8 mouse cellular contexts compared by ENCODE assay signal in genomic region chr3:88141787-88142523, GRCm38 (mm10). TPM values are rescaled to one million over a fixed set of nuclear protein-coding genes. Genes with fewer than 3 reads are reported as not detected.
DNase-seq lines count a peak whose midpoint lies in the region; ATAC-seq and TF ChIP-seq lines count a peak whose summit lies in the region.

Gene Mef2d, plus strand, starts transcription at chr3:88142372.

- peak; percentile 54 for TF ChIP-seq CTCF in liver, embryonic 14.5 days (IDR thresholded peaks at IDR 0.05; ENCODE audit: low read depth)
- TF ChIP-seq CTCF in stomach, postnatal 0 days (IDR thresholded peaks at IDR 0.05; ENCODE audit: low read depth), result peak; percentile 65

- peak within 1 kb of the TSS; percentile 93 for H3K27ac ChIP-seq in forebrain, embryonic 10.5 days
- H3K27ac ChIP-seq in heart, embryonic 15.5 days, result peak within 1 kb of the TSS; percentile 100
- H3K27ac ChIP-seq in liver, embryonic 14.5 days, result peak within 1 kb of the TSS; percentile 84
- H3K27ac ChIP-seq in neural tube, embryonic 11.5 days (ENCODE audit: low read depth, low read length), result peak within 1 kb of the TSS; percentile 94
- H3K27ac ChIP-seq in stomach, postnatal 0 days (replicated peaks), result peak within 1 kb of the TSS; percentile 100

- peak; percentile 94 to 95 for DNase-seq in CD8-positive naive resting alpha-beta T cell, adult 2 months (ENCODE audit: low read depth in 2 of 2, low spot score in 2 of 2)
- DNase-seq in c-Kit-positive CD71-negative TER-119-negative erythroid progenitor cells, embryonic 14.5 days (ENCODE audit: low read depth), result peak; percentile 96
- peak; percentile 93 for DNase-seq in forebrain, embryonic 10.5 days (ENCODE audit: extremely low spot score, low spot score)
- DNase-seq in kidney, postnatal 25 days, result peak; percentile 96 to 99
- peak; percentile 88 to 92 (median 91) for DNase-seq in liver, embryonic 14.5 days (ENCODE audit: low read depth in 3 of 3, low spot score in 3 of 3)
- peak; percentile 97 for DNase-seq in neural tube, embryonic 11.5 days (ENCODE audit: low spot score)
- peak; percentile 97 for DNase-seq in stomach, postnatal 0 days (ENCODE audit: low spot score)

- H3K36me3 ChIP-seq in forebrain, embryonic 10.5 days (replicated peaks), result peaks cover 4% of the 10 kb centered on the region; the same call in 1 of the 2 replicates
- H3K36me3 ChIP-seq in heart, embryonic 15.5 days, result no peaks in the 10 kb centered on the region
- H3K36me3 ChIP-seq in liver, embryonic 14.5 days (replicated peaks; ENCODE audit: control insufficient read depth, insufficient read depth, low read depth), result no peaks in the 10 kb centered on the region
- H3K36me3 ChIP-seq in neural tube, embryonic 11.5 days (ENCODE audit: control insufficient read depth, insufficient read depth, low read length), result no peaks in the 10 kb centered on the region
- H3K36me3 ChIP-seq in stomach, postnatal 0 days (ENCODE audit: control insufficient read depth, insufficient read depth, low read length), result no peaks in the 10 kb centered on the region

- H3K27me3 ChIP-seq in forebrain, embryonic 10.5 days (ENCODE audit: poor library complexity, severe bottlenecking), result peaks cover 30% of the 10 kb centered on the region
- H3K27me3 ChIP-seq in heart, embryonic 15.5 days, result no peaks in the 10 kb centered on the region
- H3K27me3 ChIP-seq in liver, embryonic 14.5 days (ENCODE audit: control insufficient read depth, insufficient read depth, low read length), result no peaks in the 10 kb centered on the region
- peaks cover 15% of the 10 kb centered on the region for H3K27me3 ChIP-seq in neural tube, embryonic 11.5 days (ENCODE audit: control insufficient read depth, insufficient read depth, low read length)
- H3K27me3 ChIP-seq in stomach, postnatal 0 days (ENCODE audit: control insufficient read depth, insufficient read depth, low read length), result no peaks in the 10 kb centered on the region

- H3K4me3 ChIP-seq in forebrain, embryonic 10.5 days, result peak within 1 kb of the TSS; percentile 92
- peak within 1 kb of the TSS; percentile 96 for H3K4me3 ChIP-seq in heart, embryonic 15.5 days
- peak within 1 kb of the TSS; percentile 70 to 81 for H3K4me3 ChIP-seq in liver, embryonic 14.5 days (ENCODE audit: insufficient read depth in 1 of 2, low read depth in 2 of 2, low read length in 2 of 2)
- H3K4me3 ChIP-seq in neural tube, embryonic 11.5 days (ENCODE audit: low read depth, low read length), result peak within 1 kb of the TSS; percentile 91
- peak within 1 kb of the TSS; percentile 90 for H3K4me3 ChIP-seq in stomach, postnatal 0 days (ENCODE audit: low read depth, low read length)

- peak within 1 kb of the TSS; percentile 91 for H3K9ac ChIP-seq in heart, embryonic 15.5 days
- peak within 1 kb of the TSS; percentile 79 for H3K9ac ChIP-seq in liver, embryonic 14.5 days (replicated peaks)
- H3K9ac ChIP-seq in neural tube, embryonic 11.5 days (ENCODE audit: low read length), result peak within 1 kb of the TSS; percentile 85
- peak within 1 kb of the TSS; percentile 93 for H3K9ac ChIP-seq in stomach, postnatal 0 days (ENCODE audit: low read length)

- peak; percentile 85 for ATAC-seq in heart, embryonic 15.5 days (replicated peaks; ENCODE audit: insufficient number of reproducible peaks, insufficient read depth, low FRiP score, low read depth)
- peak; percentile 84 for ATAC-seq in liver, embryonic 14.5 days (ENCODE audit: insufficient read depth)
- ATAC-seq in neural tube, embryonic 11.5 days (ENCODE audit: insufficient read depth, low FRiP score, low TSS enrichment), result peak; percentile 80
- peak; percentile 88 for ATAC-seq in stomach, postnatal 0 days (ENCODE audit: low FRiP score, low TSS enrichment)

- TF ChIP-seq EP300 in liver, embryonic 14.5 days (IDR thresholded peaks at IDR 0.05; ENCODE audit: low read depth), result peak; percentile 38; the same call in 1 of the 2 replicates
- TF ChIP-seq EP300 in stomach, postnatal 0 days (optimal IDR thresholded peaks at IDR 0.05), result peak; percentile 68

- WGBS in forebrain, embryonic 10.5 days, result under 1% methylated on average over 52 of the region's 52 CpGs
- under 1% methylated on average over 46 of the region's 52 CpGs for WGBS in heart, embryonic 15.5 days
- WGBS in liver, embryonic 14.5 days (ENCODE audit: insufficient replicate concordance), result under 1% methylated on average over 52 of the region's 52 CpGs
- 0% methylated on average over 49 of the region's 52 CpGs for WGBS in neural tube, embryonic 11.5 days
- WGBS in stomach, postnatal 0 days, result under 1% methylated on average over 42 of the region's 52 CpGs

- peaks cover 97% of the 10 kb centered on the region for H3K4me1 ChIP-seq in forebrain, embryonic 10.5 days
- peaks cover 75% of the 10 kb centered on the region for H3K4me1 ChIP-seq in heart, embryonic 15.5 days (replicated peaks)
- H3K4me1 ChIP-seq in liver, embryonic 14.5 days (replicated peaks; ENCODE audit: control insufficient read depth in 2 of 2, insufficient read depth in 2 of 2, low read length in 1 of 2), result peaks cover 40 to 67% of the 10 kb centered on the region in 2 experiments
- H3K4me1 ChIP-seq in neural tube, embryonic 11.5 days (ENCODE audit: control insufficient read depth, insufficient read depth, low read length), result peaks cover 44% of the 10 kb centered on the region
- peaks cover 33% of the 10 kb centered on the region for H3K4me1 ChIP-seq in stomach, postnatal 0 days (replicated peaks; ENCODE audit: control insufficient read depth, insufficient read depth)

- no peaks in the 10 kb centered on the region for H3K9me3 ChIP-seq in forebrain, embryonic 10.5 days
- no peaks in the 10 kb centered on the region for H3K9me3 ChIP-seq in heart, embryonic 15.5 days (replicated peaks)
- H3K9me3 ChIP-seq in liver, embryonic 14.5 days (ENCODE audit: control insufficient read depth, low read length), result no peaks in the 10 kb centered on the region
- H3K9me3 ChIP-seq in neural tube, embryonic 11.5 days (ENCODE audit: control insufficient read depth, low read length), result no peaks in the 10 kb centered on the region
- no peaks in the 10 kb centered on the region for H3K9me3 ChIP-seq in stomach, postnatal 0 days (ENCODE audit: control insufficient read depth, low read length)

- H3K4me2 ChIP-seq in heart, embryonic 15.5 days, result peak within 1 kb of the TSS; percentile 88
- peak within 1 kb of the TSS; percentile 78 for H3K4me2 ChIP-seq in liver, embryonic 14.5 days (ENCODE audit: low read depth)
- peak within 1 kb of the TSS; percentile 96 for H3K4me2 ChIP-seq in neural tube, embryonic 11.5 days (ENCODE audit: low read depth)
- peak within 1 kb of the TSS; percentile 96 for H3K4me2 ChIP-seq in stomach, postnatal 0 days (replicated peaks; ENCODE audit: low read depth)

RNA-seq across cellular contexts. Expression of gene Mef2d, which starts in this region (rescaled TPM):
- 9.4 and 11.1 TPM in 2 replicates for polyA plus RNA-seq in forebrain, embryonic 10.5 days (2016; fragmentation: Nextera tagmentation; extraction: Ambion mirVana)
- polyA plus RNA-seq in heart, embryonic 15.5 days (2015; fragmentation: Nextera tagmentation; extraction: Ambion mirVana), result 35.4 and 43.2 TPM in 2 replicates
- 10.3 and 11.1 TPM in 2 replicates for polyA plus RNA-seq in liver, embryonic 14.5 days (2012; rRNA removed)
- 6.4 and 7.5 TPM in 2 replicates for polyA plus RNA-seq in liver, embryonic 14.5 days (2014; fragmentation: Nextera tagmentation; extraction: Ambion mirVana)
- polyA plus RNA-seq in neural tube, embryonic 11.5 days (2014; fragmentation: Nextera tagmentation; extraction: Ambion mirVana), result 16.6 and 18.1 TPM in 2 replicates
- 10.6 and 13.0 TPM in 2 replicates for polyA plus RNA-seq in stomach, postnatal 0 days (2015; fragmentation: Nextera tagmentation; extraction: Ambion mirVana)

Comparison
In these comparisons a context has a peak if more than half of its experiments do, and no peak if none do; other contexts are left out.
1. Peak in every context shown above with its lines: DNase-seq, ATAC-seq, H3K4me3 ChIP-seq and H3K27ac ChIP-seq.